Mouse (Mus musculus): Measurements from ENCODE around the gene Ass1. TPM values are rescaled to one million over a fixed set of nuclear protein-coding genes. Genes with fewer than 3 reads are reported as not detected.

Gene Ass1
- polyA plus RNA-seq, 1 experiment from 2014 or later: 72.0 TPM

- Histone ChIP-seq H3K4me2 (ENCODE audit: low read depth, low read length) (no peak overlapping the region), H3K4me3 (ENCODE audit: low read length) (no peak overlapping the region), H3K4me1 (replicated peaks; ENCODE audit: control insufficient read depth, insufficient read depth, low read length) (no peaks in the 10 kb centered on the region), H3K27me3 (ENCODE audit: control insufficient read depth, insufficient read depth, low read depth, low read length) (no peaks in the 10 kb centered on the region), H3K9ac (ENCODE audit: low read length) (no peak overlapping the region), H3K36me3 (ENCODE audit: control insufficient read depth, insufficient read depth, low read length) (no peaks in the 10 kb centered on the region), H3K9me3 (ENCODE audit: control insufficient read depth, low read length) (no peaks in the 10 kb centered on the region), H3K27ac (ENCODE audit: low read length) (no peak overlapping the region)
- ATAC-seq (ENCODE audit: low read depth): no peak
- WGBS: 61% methylated on average over 15 of the region's 15 CpGs
Measured at GRCm38 (mm10) chr2:31502616-31503522, 32.9 kb downstream of the Ass1 start.

GRCm38 (mm10) chr2:31505472-31505871 lies 35.5 kb downstream of the Ass1 start:
- no peaks in the 10 kb centered on the region for H3K36me3 ChIP-seq (ENCODE audit: control insufficient read depth, insufficient read depth, low read length)
- no peak overlapping the region for H3K27ac ChIP-seq (ENCODE audit: low read length)
- ATAC-seq (ENCODE audit: low read depth): no peak
- no peaks in the 10 kb centered on the region for H3K9me3 ChIP-seq (ENCODE audit: control insufficient read depth, low read length)
- 41% methylated on average over 11 of the region's 11 CpGs for WGBS
- H3K27me3 ChIP-seq (ENCODE audit: control insufficient read depth, insufficient read depth, low read depth, low read length): no peaks in the 10 kb centered on the region
- H3K4me2 ChIP-seq (ENCODE audit: low read depth, low read length): no peak overlapping the region
- no peak overlapping the region for H3K9ac ChIP-seq (ENCODE audit: low read length)
- no peak overlapping the region for H3K4me3 ChIP-seq (ENCODE audit: low read length)
- H3K4me1 ChIP-seq (replicated peaks; ENCODE audit: control insufficient read depth, insufficient read depth, low read length): no peaks in the 10 kb centered on the region

- Histone ChIP-seq H3K4me3 (ENCODE audit: low read length) (no peak overlapping the region), H3K9me3 (ENCODE audit: control insufficient read depth, low read length) (no peaks in the 10 kb centered on the region), H3K4me2 (ENCODE audit: low read depth, low read length) (no peak overlapping the region), H3K27me3 (ENCODE audit: control insufficient read depth, insufficient read depth, low read depth, low read length) (no peaks in the 10 kb centered on the region), H3K4me1 (replicated peaks; ENCODE audit: control insufficient read depth, insufficient read depth, low read length) (no peaks in the 10 kb centered on the region), H3K36me3 (ENCODE audit: control insufficient read depth, insufficient read depth, low read length) (no peaks in the 10 kb centered on the region; the same call in 1 of the 2 replicates), H3K27ac (ENCODE audit: low read length) (no peak overlapping the region), H3K9ac (ENCODE audit: low read length) (no peak overlapping the region)
- WGBS: 93% methylated on average over 6 of the region's 6 CpGs
- no peak for ATAC-seq (ENCODE audit: low read depth)
Measured at GRCm38 (mm10) chr2:31508851-31509250, 38.8 kb downstream of the Ass1 start.

- ATAC-seq (ENCODE audit: low read depth): peak; percentile 36; the same call in 1 of the 2 replicates
- 58% methylated on average over 6 of the region's 6 CpGs for WGBS
- Histone ChIP-seq H3K4me2 (ENCODE audit: low read depth, low read length) (no peak overlapping the region), H3K9ac (ENCODE audit: low read length) (no peak overlapping the region), H3K9me3 (ENCODE audit: control insufficient read depth, low read length) (peaks cover 7% of the 10 kb centered on the region), H3K4me1 (replicated peaks; ENCODE audit: control insufficient read depth, insufficient read depth, low read length) (no peaks in the 10 kb centered on the region), H3K27ac (ENCODE audit: low read length) (no peak overlapping the region), H3K36me3 (ENCODE audit: control insufficient read depth, insufficient read depth, low read length) (peaks cover 6% of the 10 kb centered on the region), H3K4me3 (ENCODE audit: low read length) (no peak overlapping the region), H3K27me3 (ENCODE audit: control insufficient read depth, insufficient read depth, low read depth, low read length) (no peaks in the 10 kb centered on the region)
Measured at GRCm38 (mm10) chr2:31511316-31511715, 41.3 kb downstream of the Ass1 start.

- H3K36me3 ChIP-seq (ENCODE audit: control insufficient read depth, insufficient read depth, low read length): peaks cover 6% of the 10 kb centered on the region
- no peak overlapping the region for H3K9ac ChIP-seq (ENCODE audit: low read length)
- H3K27ac ChIP-seq (ENCODE audit: low read length): no peak overlapping the region
- H3K4me1 ChIP-seq (replicated peaks; ENCODE audit: control insufficient read depth, insufficient read depth, low read length): no peaks in the 10 kb centered on the region
- H3K9me3 ChIP-seq (ENCODE audit: control insufficient read depth, low read length): peaks cover 7% of the 10 kb centered on the region
- H3K27me3 ChIP-seq (ENCODE audit: control insufficient read depth, insufficient read depth, low read depth, low read length): no peaks in the 10 kb centered on the region
- 64% methylated on average over 12 of the region's 12 CpGs for WGBS
- no peak overlapping the region for H3K4me3 ChIP-seq (ENCODE audit: low read length)
- H3K4me2 ChIP-seq (ENCODE audit: low read depth, low read length): no peak overlapping the region
- no peak for ATAC-seq (ENCODE audit: low read depth)
Measured at GRCm38 (mm10) chr2:31516557-31516956, 46.5 kb downstream of the Ass1 start.

- WGBS: 76% methylated on average over 16 of the region's 16 CpGs
- H3K27me3 ChIP-seq (ENCODE audit: control insufficient read depth, insufficient read depth, low read depth, low read length): no peaks in the 10 kb centered on the region
- H3K36me3 ChIP-seq (ENCODE audit: control insufficient read depth, insufficient read depth, low read length): no peaks in the 10 kb centered on the region
- no peak overlapping the region for H3K4me3 ChIP-seq (ENCODE audit: low read length)
- no peak overlapping the region for H3K27ac ChIP-seq (ENCODE audit: low read length)
- H3K9me3 ChIP-seq (ENCODE audit: control insufficient read depth, low read length): no peaks in the 10 kb centered on the region
- no peak overlapping the region for H3K9ac ChIP-seq (ENCODE audit: low read length)
- no peaks in the 10 kb centered on the region for H3K4me1 ChIP-seq (replicated peaks; ENCODE audit: control insufficient read depth, insufficient read depth, low read length)
- ATAC-seq (ENCODE audit: low read depth): no peak
- H3K4me2 ChIP-seq (ENCODE audit: low read depth, low read length): no peak overlapping the region
Measured at GRCm38 (mm10) chr2:31521800-31522335, 51.9 kb downstream of the Ass1 start.

- 67% methylated on average over 5 of the region's 5 CpGs for WGBS
- H3K4me1 ChIP-seq (replicated peaks; ENCODE audit: control insufficient read depth, insufficient read depth, low read length): no peaks in the 10 kb centered on the region
- no peaks in the 10 kb centered on the region for H3K36me3 ChIP-seq (ENCODE audit: control insufficient read depth, insufficient read depth, low read length)
- H3K4me3 ChIP-seq (ENCODE audit: low read length): no peak overlapping the region
- no peak for ATAC-seq (ENCODE audit: low read depth)
- H3K9ac ChIP-seq (ENCODE audit: low read length): no peak overlapping the region
- H3K4me2 ChIP-seq (ENCODE audit: low read depth, low read length): no peak overlapping the region
- no peaks in the 10 kb centered on the region for H3K9me3 ChIP-seq (ENCODE audit: control insufficient read depth, low read length)
- no peak overlapping the region for H3K27ac ChIP-seq (ENCODE audit: low read length)
- no peaks in the 10 kb centered on the region for H3K27me3 ChIP-seq (ENCODE audit: control insufficient read depth, insufficient read depth, low read depth, low read length)
Measured at GRCm38 (mm10) chr2:31524641-31525040, 54.6 kb downstream of the Ass1 start.

- ATAC-seq (ENCODE audit: low read depth): no peak
Measured at GRCm38 (mm10) chr2:31525778-31526177, 55.8 kb downstream of the Ass1 start.

GRCm38 (mm10) chr2:31530201-31530600 lies 60.2 kb downstream of the Ass1 start:
- WGBS: 54% methylated on average over 5 of the region's 5 CpGs
- Histone ChIP-seq H3K27me3 (ENCODE audit: control insufficient read depth, insufficient read depth, low read depth, low read length) (no peaks in the 10 kb centered on the region), H3K4me2 (ENCODE audit: low read depth, low read length) (no peak overlapping the region), H3K36me3 (ENCODE audit: control insufficient read depth, insufficient read depth, low read length) (no peaks in the 10 kb centered on the region), H3K4me1 (replicated peaks; ENCODE audit: control insufficient read depth, insufficient read depth, low read length) (no peaks in the 10 kb centered on the region), H3K27ac (ENCODE audit: low read length) (no peak overlapping the region), H3K9ac (ENCODE audit: low read length) (no peak overlapping the region), H3K9me3 (ENCODE audit: control insufficient read depth, low read length) (no peaks in the 10 kb centered on the region), H3K4me3 (ENCODE audit: low read length) (no peak overlapping the region)
- ATAC-seq (ENCODE audit: low read depth): no peak

More at GRCm38 (mm10) chr2:31525778-31526177, 55.8 kb downstream of the Ass1 start:
- Histone ChIP-seq H3K4me2 (ENCODE audit: low read depth, low read length) (no peak overlapping the region), H3K27me3 (ENCODE audit: control insufficient read depth, insufficient read depth, low read depth, low read length) (no peaks in the 10 kb centered on the region), H3K4me1 (replicated peaks; ENCODE audit: control insufficient read depth, insufficient read depth, low read length) (no peaks in the 10 kb centered on the region), H3K9me3 (ENCODE audit: control insufficient read depth, low read length) (no peaks in the 10 kb centered on the region), H3K4me3 (ENCODE audit: low read length) (no peak overlapping the region), H3K27ac (ENCODE audit: low read length) (no peak overlapping the region), H3K36me3 (ENCODE audit: control insufficient read depth, insufficient read depth, low read length) (no peaks in the 10 kb centered on the region), H3K9ac (ENCODE audit: low read length) (no peak overlapping the region)
- WGBS: 35% methylated on average over 10 of the region's 10 CpGs

Data from lung, embryonic 16.5 days (tissue).